9 mouse cellular contexts compared by ENCODE assay signal in the genomic region with DNA sequence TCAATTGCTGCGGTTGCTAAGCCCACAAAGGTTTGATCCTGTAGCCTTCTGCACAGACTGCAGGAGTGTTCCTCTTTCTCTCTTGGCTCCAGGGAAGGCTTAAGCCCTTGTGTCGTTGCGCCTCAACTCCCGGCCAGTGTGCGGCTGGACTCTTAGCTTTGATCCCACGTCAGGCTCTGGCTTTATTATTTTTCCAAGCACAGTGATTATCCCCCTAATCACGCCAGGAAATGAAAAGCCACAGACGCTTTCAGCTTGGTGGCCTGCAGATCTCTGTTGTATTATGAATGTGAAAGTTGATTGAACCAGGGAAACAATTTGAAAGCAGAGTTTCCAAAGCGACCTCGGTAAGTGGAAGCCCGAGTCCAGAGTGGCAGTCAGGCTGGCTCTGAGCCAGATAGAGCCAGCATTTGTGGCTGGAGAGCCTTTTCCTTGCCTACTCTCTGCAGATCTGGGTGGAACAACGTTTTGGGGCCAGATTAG.
DNase-seq lines count a peak whose midpoint lies in the region; ATAC-seq lines count a peak whose summit lies in the region.
"Had no signal": no experiment of that assay in that cellular context is flagged by ENCODE, and none has a peak within 500 bp of the region (broad histone marks: within the 10 kb centered on the region; RNA-seq: fewer than 3 reads in every experiment).

No protein-coding gene starts in this region.

- H3K27me3 ChIP-seq in heart, embryonic 10.5 days (ENCODE audit: insufficient read depth, poor library complexity, severe bottlenecking) = no peaks in the 10 kb centered on the region
- peaks cover 24% of the 10 kb centered on the region for H3K27me3 ChIP-seq in forebrain, embryonic 10.5 days (ENCODE audit: poor library complexity, severe bottlenecking)
- no peaks in the 10 kb centered on the region for H3K27me3 ChIP-seq in limb, embryonic 12.5 days
- H3K27me3 ChIP-seq: liver, embryonic 13.5 days had no signal

- H3K9ac ChIP-seq in limb, embryonic 12.5 days (replicated peaks) = no peak overlapping the region
- H3K9ac ChIP-seq: liver, embryonic 13.5 days had no signal

- H3K4me3 ChIP-seq in heart, embryonic 10.5 days = no peak overlapping the region
- H3K4me3 ChIP-seq in forebrain, embryonic 10.5 days = no peak overlapping the region; the same call in 1 of the 2 replicates
- no peak overlapping the region for H3K4me3 ChIP-seq in limb, embryonic 12.5 days (replicated peaks)
- H3K4me3 ChIP-seq: liver, embryonic 13.5 days had no signal

- peak overlapping the region; percentile 23 for H3K4me2 ChIP-seq in limb, embryonic 12.5 days
- H3K4me2 ChIP-seq: liver, embryonic 13.5 days had no signal

- DNase-seq in heart, adult 18-20 months = peak; percentile 2 to 4
- DNase-seq in heart, embryonic 10.5 days (ENCODE audit: low spot score) = no peak
- DNase-seq in adrenal gland, adult (ENCODE audit: inconsistent age in 2 of 2, low spot score in 1 of 2) = peak; percentile 48 to 75
- DNase-seq in forebrain, embryonic 10.5 days (ENCODE audit: extremely low spot score, low spot score) = peak; percentile 35
- DNase-seq in retina, postnatal 7 days (ENCODE audit: low read depth, low spot score) = peak; percentile 9
- no peak for DNase-seq in thymus, postnatal 4 days
- DNase-seq: liver, embryonic 13.5 days had no signal

- no peaks in the 10 kb centered on the region for H3K36me3 ChIP-seq in heart, embryonic 10.5 days
- no peaks in the 10 kb centered on the region for H3K36me3 ChIP-seq in forebrain, embryonic 10.5 days (replicated peaks)
- H3K36me3 ChIP-seq in limb, embryonic 12.5 days = no peaks in the 10 kb centered on the region
- H3K36me3 ChIP-seq: liver, embryonic 13.5 days had no signal

- no peaks in the 10 kb centered on the region for H3K4me1 ChIP-seq in heart, embryonic 10.5 days
- peaks cover 14% of the 10 kb centered on the region for H3K4me1 ChIP-seq in forebrain, embryonic 10.5 days
- H3K4me1 ChIP-seq in limb, embryonic 12.5 days (replicated peaks) = peaks cover 9% of the 10 kb centered on the region
- H3K4me1 ChIP-seq: liver, embryonic 13.5 days had no signal

- WGBS in heart, embryonic 10.5 days = 69% methylated on average over 12 of the region's 12 CpGs
- WGBS in forebrain, embryonic 10.5 days = 33% methylated on average over 12 of the region's 12 CpGs
- WGBS in limb, embryonic 12.5 days = 30% methylated on average over 12 of the region's 12 CpGs

- ATAC-seq in limb, embryonic 12.5 days (ENCODE audit: insufficient number of reproducible peaks, insufficient read depth, low FRiP score, low TSS enrichment, low read depth) = no peak
- ATAC-seq in erythroid progenitor cell, adult 5-6 weeks (replicated peaks; ENCODE audit: low FRiP score, poor library complexity, severe bottlenecking) = no peak

- no peaks in the 10 kb centered on the region for H3K9me3 ChIP-seq in heart, embryonic 10.5 days
- no peaks in the 10 kb centered on the region for H3K9me3 ChIP-seq in forebrain, embryonic 10.5 days
- no peaks in the 10 kb centered on the region; the same call in 1 of the 2 replicates for H3K9me3 ChIP-seq in limb, embryonic 12.5 days
- H3K9me3 ChIP-seq: liver, embryonic 13.5 days had no signal

- H3K27ac ChIP-seq in heart, embryonic 10.5 days = no peak overlapping the region
- H3K27ac ChIP-seq in forebrain, embryonic 10.5 days = peak overlapping the region; percentile 30; the same call in 1 of the 2 replicates
- no peak overlapping the region for H3K27ac ChIP-seq in limb, embryonic 12.5 days
- H3K27ac ChIP-seq: liver, embryonic 13.5 days had no signal

Comparison
In these comparisons a context has a peak if more than half of its experiments do, and no peak if none do; other contexts are left out.
1. DNase-seq: peak in heart, adult 18-20 months (2 of 2), adrenal gland, adult (2 of 2), forebrain, embryonic 10.5 days (single experiment) and retina, postnatal 7 days (single experiment); none in heart, embryonic 10.5 days (single experiment) and thymus, postnatal 4 days (single experiment).